Mouse (Mus musculus): ENCODE data around the gene Bbc3. TPM values are rescaled to one million over a fixed set of nuclear protein-coding genes. Genes with fewer than 3 reads are reported as not detected.
A peak's percentile ranks its signal among the peaks of the same experiment; 100 is the strongest.
"Not testable (repeated sequence)": the region's sequence is repeated elsewhere in the genome, so short reads cannot be mapped to it uniquely, and the experiment has no call there.

Bbc3 gene
- 8.3 and 50.9 TPM in 2 replicates for polyA plus RNA-seq (2012; rRNA removed)

DNA sequence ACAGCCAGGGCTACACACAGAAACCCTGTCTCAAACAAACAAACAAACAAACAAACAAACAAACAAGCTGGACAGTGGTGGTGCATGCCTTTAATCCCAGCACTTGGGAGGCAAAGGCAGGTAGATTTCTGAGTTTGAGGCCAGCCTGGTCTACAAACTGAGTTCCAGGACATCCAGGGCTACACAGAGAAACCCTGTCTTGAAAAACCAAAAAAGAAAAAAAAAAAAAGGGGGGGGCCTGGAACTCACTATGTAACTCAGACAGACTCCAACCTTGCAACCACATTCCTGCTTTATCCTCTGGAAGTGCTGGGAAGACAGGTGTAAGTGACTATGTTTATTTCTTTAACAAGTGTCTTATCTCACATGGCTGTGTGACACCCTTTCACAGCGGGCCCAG, at the start of gene Bbc3:
Gene Bbc3, plus strand, starts transcription at position 301 of the 400 bp plus-strand sequence.
- H3K4me1 ChIP-seq (ENCODE audit: control insufficient read depth, insufficient read depth, insufficient read length, low read length), result peaks cover 21% of the 10 kb centered on the region
- not testable (repeated sequence) for H3K36me3 ChIP-seq (ENCODE audit: control insufficient read depth, insufficient read depth, low read length); H3K27me3 ChIP-seq (ENCODE audit: control insufficient read depth, insufficient read depth, low read length)
- H3K27ac ChIP-seq (ENCODE audit: insufficient read depth, low read depth, low read length), result peak within 1 kb of the TSS; percentile 10; the same call in 1 of the 2 replicates
- 20% methylated on average over 1 of the region's 1 CpGs for WGBS
- peak within 1 kb of the TSS; percentile 72 for H3K4me3 ChIP-seq (ENCODE audit: low read depth, low read length)

DNA sequence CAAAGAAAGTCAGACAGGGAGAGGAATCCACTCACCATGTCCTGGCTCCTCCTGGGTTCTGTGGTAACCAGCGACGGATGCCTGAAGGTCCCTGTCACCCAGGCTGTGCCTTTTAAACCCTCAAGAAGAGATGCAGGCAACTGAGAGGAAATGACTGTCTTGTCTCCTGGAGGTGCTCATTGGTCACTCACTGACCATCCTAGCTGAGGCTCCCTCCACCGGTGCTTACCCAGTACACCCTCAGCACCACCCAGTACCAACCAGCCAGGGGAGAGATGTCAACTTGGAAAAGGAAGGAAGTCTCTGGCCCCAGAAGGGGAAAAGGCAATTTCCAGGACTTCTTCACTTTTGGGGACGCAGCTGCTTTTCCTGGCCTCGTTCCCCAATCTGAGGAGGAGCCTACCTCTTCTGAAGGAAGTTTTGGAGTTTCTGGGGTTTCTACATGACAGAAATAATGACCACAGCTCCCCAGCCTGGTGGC, 49.0 kb upstream of the Bbc3 start, which contains the start of gene C5ar1:
Gene C5ar1, minus strand, starts transcription at position 431 of the 481 bp plus-strand sequence.
- 71% methylated on average over 5 of the region's 5 CpGs for WGBS
- TF ChIP-seq CTCF (IDR thresholded peaks at IDR 0.05; ENCODE audit: extremely low read depth, insufficient read length, insufficient replicate concordance, low read depth, low read length) (no peak), POLR2A (IDR thresholded peaks at IDR 0.05; ENCODE audit: low read depth, low read length) (no peak)
- H3K27ac ChIP-seq (ENCODE audit: insufficient read depth, low read depth, low read length), result peak within 1 kb of the TSS; percentile 2; the same call in 1 of the 2 replicates
- H3K36me3 ChIP-seq (ENCODE audit: control insufficient read depth, insufficient read depth, low read length), result no peaks in the 10 kb centered on the region
- no peaks in the 10 kb centered on the region for H3K27me3 ChIP-seq (ENCODE audit: control insufficient read depth, insufficient read depth, low read length)
- peak within 1 kb of the TSS; percentile 2 for H3K4me3 ChIP-seq (ENCODE audit: low read depth, low read length)
- H3K4me1 ChIP-seq (ENCODE audit: control insufficient read depth, insufficient read depth, insufficient read length, low read length), result no peaks in the 10 kb centered on the region

DNA sequence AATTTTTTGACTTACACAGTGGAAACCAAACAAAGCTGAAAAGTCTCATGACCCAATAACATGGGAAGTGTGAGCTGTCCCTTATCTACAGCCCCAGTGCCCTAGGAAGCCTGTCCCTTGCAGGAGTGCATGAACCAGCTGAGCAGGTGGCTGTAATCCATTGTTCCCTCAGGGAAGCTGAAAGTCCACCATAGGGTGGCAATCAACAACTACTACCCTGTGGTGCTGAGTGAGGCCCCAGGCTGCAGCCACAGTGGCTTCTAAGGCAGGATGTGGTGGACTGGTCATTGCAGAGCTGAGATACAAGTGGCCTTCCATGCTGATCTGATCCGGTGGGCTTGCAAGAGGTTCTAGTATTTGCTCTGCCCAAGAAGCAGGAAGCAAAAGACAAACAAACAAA, 47.1 kb upstream of the Bbc3 start:
- no peak for TF ChIP-seq POLR2A (IDR thresholded peaks at IDR 0.05; ENCODE audit: low read depth, low read length)
- TF ChIP-seq CTCF (IDR thresholded peaks at IDR 0.05; ENCODE audit: extremely low read depth, insufficient read length, insufficient replicate concordance, low read depth, low read length), result no peak
- no peaks in the 10 kb centered on the region for H3K4me1 ChIP-seq (ENCODE audit: control insufficient read depth, insufficient read depth, insufficient read length, low read length)
- 25% methylated on average over 1 of the region's 1 CpGs for WGBS
- H3K27me3 ChIP-seq (ENCODE audit: control insufficient read depth, insufficient read depth, low read length), result no peaks in the 10 kb centered on the region
- H3K4me3 ChIP-seq (ENCODE audit: low read depth, low read length), result no peak overlapping the region
- H3K36me3 ChIP-seq (ENCODE audit: control insufficient read depth, insufficient read depth, low read length), result no peaks in the 10 kb centered on the region
- H3K27ac ChIP-seq (ENCODE audit: insufficient read depth, low read depth, low read length), result no peak overlapping the region

DNA sequence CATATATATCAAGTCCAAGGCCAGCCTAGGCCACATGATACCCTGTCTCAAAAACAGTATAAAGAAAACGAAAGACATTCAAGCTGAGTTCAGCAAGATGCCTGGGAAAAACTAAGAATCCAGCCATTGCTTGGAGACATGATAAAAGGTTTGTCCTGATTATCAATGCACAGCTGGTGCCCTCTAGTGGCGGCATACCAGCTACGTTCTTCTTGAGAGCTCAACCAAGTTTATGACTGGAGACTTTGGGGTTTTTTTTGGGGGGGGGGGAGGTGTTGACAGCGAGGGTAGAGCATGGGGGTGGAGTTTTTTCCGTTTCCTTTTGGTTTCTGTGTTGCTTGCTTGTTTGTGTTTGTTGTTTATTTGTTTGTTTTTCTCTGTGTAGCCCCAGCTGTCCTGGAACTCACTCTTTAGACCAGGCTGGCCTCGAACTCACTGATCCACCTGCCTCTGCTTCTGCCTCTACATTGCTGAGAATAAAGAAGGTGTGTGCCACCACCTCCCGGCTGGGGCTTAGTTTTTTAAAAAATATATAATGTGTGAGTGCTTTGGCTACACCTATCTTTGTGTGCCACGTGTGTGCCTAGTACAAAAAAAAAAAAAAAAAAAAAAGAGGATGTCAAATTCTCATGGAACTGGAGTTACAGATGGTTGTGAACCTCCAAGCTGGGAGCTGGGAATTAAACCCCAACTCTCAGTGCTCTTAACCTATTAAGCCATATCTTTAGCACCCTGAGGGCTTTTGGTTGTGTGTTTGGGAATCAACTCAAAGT, 45.0 kb upstream of the Bbc3 start:
- Histone ChIP-seq H3K36me3 (ENCODE audit: control insufficient read depth, insufficient read depth, low read length) (no peaks in the 10 kb centered on the region), H3K27ac (ENCODE audit: insufficient read depth, low read depth, low read length) (no peak overlapping the region), H3K4me1 (ENCODE audit: control insufficient read depth, insufficient read depth, insufficient read length, low read length) (no peaks in the 10 kb centered on the region), H3K27me3 (ENCODE audit: control insufficient read depth, insufficient read depth, low read length) (no peaks in the 10 kb centered on the region), H3K4me3 (ENCODE audit: low read depth, low read length) (no peak overlapping the region)
- 19% methylated on average over 8 of the region's 8 CpGs for WGBS
- no peak for TF ChIP-seq POLR2A (IDR thresholded peaks at IDR 0.05; ENCODE audit: low read depth, low read length)
- peak; percentile 42; the same call in 1 of the 2 replicates for TF ChIP-seq CTCF (IDR thresholded peaks at IDR 0.05; ENCODE audit: extremely low read depth, insufficient read length, insufficient replicate concordance, low read depth, low read length)

DNA sequence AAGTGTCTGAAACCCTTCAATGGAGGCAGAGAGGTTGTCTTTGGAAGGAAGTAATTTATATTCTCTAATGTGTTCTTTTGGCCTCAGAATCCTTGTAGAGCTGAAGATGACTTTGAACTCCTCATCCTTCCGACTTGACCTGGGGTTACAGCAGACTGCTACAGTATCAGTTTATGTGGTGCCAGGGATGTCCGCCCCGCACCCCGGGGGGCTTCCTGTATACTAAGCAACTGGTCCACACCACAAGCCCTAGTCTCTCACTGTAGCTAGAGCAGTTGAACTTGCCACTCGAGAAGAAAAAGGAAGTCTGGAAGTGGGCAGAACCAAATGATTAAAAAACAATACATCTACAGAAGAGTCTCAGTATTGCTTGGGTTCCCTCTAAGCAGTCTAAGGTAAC, 44.4 kb upstream of the Bbc3 start:
- Histone ChIP-seq H3K27me3 (ENCODE audit: control insufficient read depth, insufficient read depth, low read length) (no peaks in the 10 kb centered on the region), H3K36me3 (ENCODE audit: control insufficient read depth, insufficient read depth, low read length) (no peaks in the 10 kb centered on the region), H3K4me3 (ENCODE audit: low read depth, low read length) (no peak overlapping the region), H3K27ac (ENCODE audit: insufficient read depth, low read depth, low read length) (no peak overlapping the region), H3K4me1 (ENCODE audit: control insufficient read depth, insufficient read depth, insufficient read length, low read length) (no peaks in the 10 kb centered on the region)
- TF ChIP-seq CTCF (IDR thresholded peaks at IDR 0.05; ENCODE audit: extremely low read depth, insufficient read length, insufficient replicate concordance, low read depth, low read length), result no peak
- no peak for TF ChIP-seq POLR2A (IDR thresholded peaks at IDR 0.05; ENCODE audit: low read depth, low read length)
- 64% methylated on average over 5 of the region's 5 CpGs for WGBS

DNA sequence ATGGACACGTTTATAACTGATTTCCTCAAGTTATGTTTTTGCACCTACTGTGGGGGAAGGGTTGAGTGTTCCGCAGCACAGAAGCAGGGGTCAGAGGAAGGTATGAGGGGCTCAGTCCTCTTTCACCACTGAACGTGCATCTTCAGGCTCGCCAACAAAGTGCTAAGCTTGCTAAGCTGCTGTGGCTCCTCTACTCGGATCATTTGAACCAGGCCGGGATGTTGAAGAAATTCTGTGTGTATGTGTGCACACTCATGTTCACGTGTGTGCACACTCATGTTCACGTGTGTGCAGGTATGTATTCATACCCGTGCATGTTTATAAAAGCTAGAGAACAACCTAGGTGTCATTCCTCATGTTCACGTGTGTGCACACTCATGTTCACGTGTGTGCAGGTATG, 42.3 kb upstream of the Bbc3 start:
- 89% methylated on average over 11 of the region's 11 CpGs for WGBS
- TF ChIP-seq POLR2A (IDR thresholded peaks at IDR 0.05; ENCODE audit: low read depth, low read length) (no peak), CTCF (IDR thresholded peaks at IDR 0.05; ENCODE audit: extremely low read depth, insufficient read length, insufficient replicate concordance, low read depth, low read length) (no peak)
- Histone ChIP-seq H3K27me3 (ENCODE audit: control insufficient read depth, insufficient read depth, low read length) (no peaks in the 10 kb centered on the region), H3K4me1 (ENCODE audit: control insufficient read depth, insufficient read depth, insufficient read length, low read length) (no peaks in the 10 kb centered on the region), H3K36me3 (ENCODE audit: control insufficient read depth, insufficient read depth, low read length) (no peaks in the 10 kb centered on the region), H3K4me3 (ENCODE audit: low read depth, low read length) (no peak overlapping the region), H3K27ac (ENCODE audit: insufficient read depth, low read depth, low read length) (no peak overlapping the region)

DNA sequence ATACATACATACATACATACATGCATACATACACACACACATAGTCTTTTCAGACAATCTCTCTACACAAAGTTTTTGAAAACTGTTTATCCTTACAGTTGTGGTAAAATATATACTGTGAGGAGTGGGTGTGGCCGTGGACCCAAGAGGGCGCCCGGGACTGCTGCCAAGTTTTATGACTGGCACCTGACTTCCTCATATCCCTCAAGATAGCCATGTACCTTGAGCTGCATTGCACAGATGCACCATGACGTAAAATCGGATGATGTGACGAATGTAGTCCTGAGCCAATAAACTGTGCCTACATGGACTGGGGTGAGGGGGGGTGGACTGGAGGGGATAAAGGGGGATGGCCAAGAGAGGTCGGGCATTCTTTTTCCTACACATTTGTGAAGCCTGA, 41.6 kb upstream of the Bbc3 start:
- H3K4me3 ChIP-seq (ENCODE audit: low read depth, low read length); H3K27me3 ChIP-seq (ENCODE audit: control insufficient read depth, insufficient read depth, low read length); H3K36me3 ChIP-seq (ENCODE audit: control insufficient read depth, insufficient read depth, low read length); H3K4me1 ChIP-seq (ENCODE audit: control insufficient read depth, insufficient read depth, insufficient read length, low read length): not testable (repeated sequence)
- H3K27ac ChIP-seq (ENCODE audit: insufficient read depth, low read depth, low read length), result 0 out of 2 replicates have a peak overlapping the region, but pooled peaks have one; percentile 32
- 18% methylated on average over 7 of the region's 7 CpGs for WGBS

Data from small intestine, adult 2 months (tissue).